Mouse (Mus musculus) liver, embryonic 14.5 days (tissue): ENCODE results near the gene Ercc6.

Source experiments
- CTCF ChIP-seq: IDR thresholded peaks from 2 replicates; pipeline ENCODE4 v1.5.1; 2016; ENCODE audit warnings: antibody characterized with exemption, low read depth, control low read depth
- EP300 ChIP-seq: IDR thresholded peaks from 2 replicates; pipeline ENCODE4 v1.6.1; 2016; ENCODE audit warnings: antibody characterized with exemption, low read depth

GRCm38 (mm10) chr14:32533656-32534055 is 20.3 kb downstream of the Ercc6 start:
- TF ChIP-seq CTCF (no peak), EP300 (no peak)
